Mouse (Mus musculus): ENCODE data around the gene Arl16. TPM values are rescaled to one million over a fixed set of nuclear protein-coding genes. Genes with fewer than 3 reads are reported as not detected.

The Arl16 gene
- polyA plus RNA-seq, 1 experiment from 2014 or later = 26.7 TPM

DNA sequence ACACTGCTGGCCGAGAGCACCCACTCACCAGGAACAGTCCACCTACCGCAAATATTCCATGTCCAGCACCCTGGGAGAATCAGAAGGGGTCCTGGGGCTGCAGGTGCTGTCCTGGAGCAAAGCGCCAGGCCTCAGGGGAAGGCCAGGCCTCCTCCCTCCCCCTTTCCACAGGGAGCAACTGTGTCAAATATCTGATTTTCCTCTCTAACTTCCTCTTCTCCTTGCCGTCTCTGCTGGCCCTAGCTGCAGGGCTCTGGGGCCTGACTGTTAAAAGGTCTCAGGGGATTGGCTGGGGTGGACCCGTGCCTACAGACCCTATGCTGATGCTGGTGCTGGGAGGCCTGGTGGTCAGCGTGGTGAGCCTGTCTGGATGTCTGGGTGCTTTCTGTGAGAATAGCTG is 23.3 kb downstream of the Arl16 start:
- WGBS = 68% methylated on average over 6 of the region's 6 CpGs
- Histone ChIP-seq H3K9ac (no peak overlapping the region), H3K4me1 (replicated peaks) (no peaks in the 10 kb centered on the region; the same call in 1 of the 2 replicates)

DNA sequence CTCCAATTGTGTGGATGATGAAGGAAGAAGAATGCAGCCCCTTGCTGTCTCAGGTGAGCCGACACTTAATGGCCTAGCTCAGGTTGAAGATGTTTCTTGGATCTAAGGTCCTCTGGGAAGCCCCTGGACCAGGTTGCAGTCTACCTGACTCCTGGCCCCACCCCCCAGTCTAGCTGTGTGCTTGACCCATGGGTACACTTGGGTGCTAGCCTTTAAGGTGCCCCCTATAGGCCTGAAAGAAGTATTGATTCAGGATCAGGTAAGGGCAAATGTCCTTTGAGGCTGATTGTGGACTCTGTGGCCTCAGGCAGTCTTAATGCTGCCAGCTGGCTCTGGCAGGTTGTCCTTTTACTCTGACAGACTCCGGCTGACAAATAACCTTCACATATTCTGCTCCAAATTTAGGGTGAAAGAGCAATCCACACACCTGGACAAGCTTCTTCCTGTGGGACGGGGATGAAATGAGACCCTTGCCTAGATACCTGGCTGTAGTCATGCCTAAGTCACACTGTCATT is 24.6 kb downstream of the Arl16 start:
- Histone ChIP-seq H3K4me2 (no peak overlapping the region), H3K27me3 (no peaks in the 10 kb centered on the region), H3K9me3 (replicated peaks) (no peaks in the 10 kb centered on the region), H3K4me3 (no peak overlapping the region), H3K36me3 (no peaks in the 10 kb centered on the region), H3K4me1 (replicated peaks) (no peaks in the 10 kb centered on the region; the same call in 1 of the 2 replicates), H3K9ac (no peak overlapping the region), H3K27ac (no peak overlapping the region)
- WGBS = 90% methylated on average over 3 of the region's 3 CpGs
- ATAC-seq (replicated peaks; ENCODE audit: insufficient number of reproducible peaks, insufficient read depth, low FRiP score, low read depth) = no peak

More for the DNA sequence above, 23.3 kb downstream of the Arl16 start:
- Histone ChIP-seq H3K4me2 (no peak overlapping the region), H3K9me3 (replicated peaks) (no peaks in the 10 kb centered on the region), H3K4me3 (no peak overlapping the region), H3K27me3 (no peaks in the 10 kb centered on the region), H3K36me3 (no peaks in the 10 kb centered on the region), H3K27ac (no peak overlapping the region)
- ATAC-seq (replicated peaks; ENCODE audit: insufficient number of reproducible peaks, insufficient read depth, low FRiP score, low read depth) = no peak

DNA sequence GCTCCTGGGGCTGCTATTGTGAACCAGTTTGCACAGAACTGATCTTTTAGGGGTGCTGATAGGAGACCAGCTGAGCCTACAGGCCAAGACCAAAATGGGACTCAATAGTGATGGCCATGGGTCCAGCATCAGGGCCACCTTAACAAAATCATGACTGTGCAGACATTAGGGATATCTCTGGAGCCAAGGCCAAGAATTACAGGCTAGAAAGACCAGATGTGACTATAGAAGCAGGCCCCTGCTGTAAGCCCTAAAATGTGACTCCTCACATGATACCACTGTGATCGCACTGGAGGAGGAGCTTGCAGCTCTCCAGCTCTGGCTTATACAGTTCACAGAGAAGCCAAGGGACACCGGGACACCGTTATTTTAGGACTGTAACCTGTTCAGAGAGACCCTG is 25.1 kb downstream of the Arl16 start, which contains the start of gene Tspan10:
Gene Tspan10, plus strand, starts transcription at position 301 of the 400 bp plus-strand sequence.
- ATAC-seq (replicated peaks; ENCODE audit: insufficient number of reproducible peaks, insufficient read depth, low FRiP score, low read depth) = no peak
- Histone ChIP-seq H3K4me3 (no peak within 1 kb of the TSS), H3K4me2 (no peak within 1 kb of the TSS), H3K4me1 (replicated peaks) (no peaks in the 10 kb centered on the region; the same call in 1 of the 2 replicates), H3K9ac (no peak within 1 kb of the TSS), H3K27me3 (no peaks in the 10 kb centered on the region), H3K9me3 (replicated peaks) (no peaks in the 10 kb centered on the region), H3K27ac (no peak within 1 kb of the TSS), H3K36me3 (no peaks in the 10 kb centered on the region)
- 83% methylated on average over 3 of the region's 3 CpGs for WGBS

DNA sequence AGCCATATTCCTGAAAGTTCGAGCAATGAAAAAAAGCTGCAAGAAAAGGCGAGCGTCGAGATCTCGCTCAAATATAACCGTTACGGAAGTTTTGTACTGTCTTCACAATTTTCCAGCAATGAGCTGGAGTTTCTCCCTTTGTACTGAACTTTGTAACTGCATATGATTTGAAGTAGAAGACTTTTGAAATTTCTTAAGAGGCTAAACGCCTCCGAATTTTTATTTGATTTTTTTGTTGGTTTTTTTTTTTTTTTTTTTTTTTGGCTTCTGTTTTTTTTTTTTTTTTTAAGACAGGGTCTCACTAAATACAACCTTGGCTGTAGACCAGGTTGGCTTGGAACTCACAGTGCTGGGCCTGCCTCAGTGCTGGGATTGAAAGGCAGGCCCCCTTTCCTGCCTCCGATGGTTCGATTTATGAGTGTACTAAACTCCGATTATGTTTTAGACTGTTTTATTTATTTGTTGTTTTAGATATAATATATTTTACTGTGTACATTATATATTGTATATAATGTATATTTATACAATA is 29.5 kb downstream of the Arl16 start:
- Histone ChIP-seq H3K4me1 (replicated peaks) (peaks cover 12% of the 10 kb centered on the region), H3K9me3 (replicated peaks) (no peaks in the 10 kb centered on the region), H3K36me3 (peaks cover 20% of the 10 kb centered on the region), H3K4me2 (peak overlapping the region; percentile 81), H3K27me3 (no peaks in the 10 kb centered on the region), H3K9ac (peak overlapping the region; percentile 93), H3K4me3 (peak overlapping the region; percentile 79), H3K27ac (peak overlapping the region; percentile 70)
- ATAC-seq (replicated peaks; ENCODE audit: insufficient number of reproducible peaks, insufficient read depth, low FRiP score, low read depth) = no peak
- 23% methylated on average over 12 of the region's 12 CpGs for WGBS

DNA sequence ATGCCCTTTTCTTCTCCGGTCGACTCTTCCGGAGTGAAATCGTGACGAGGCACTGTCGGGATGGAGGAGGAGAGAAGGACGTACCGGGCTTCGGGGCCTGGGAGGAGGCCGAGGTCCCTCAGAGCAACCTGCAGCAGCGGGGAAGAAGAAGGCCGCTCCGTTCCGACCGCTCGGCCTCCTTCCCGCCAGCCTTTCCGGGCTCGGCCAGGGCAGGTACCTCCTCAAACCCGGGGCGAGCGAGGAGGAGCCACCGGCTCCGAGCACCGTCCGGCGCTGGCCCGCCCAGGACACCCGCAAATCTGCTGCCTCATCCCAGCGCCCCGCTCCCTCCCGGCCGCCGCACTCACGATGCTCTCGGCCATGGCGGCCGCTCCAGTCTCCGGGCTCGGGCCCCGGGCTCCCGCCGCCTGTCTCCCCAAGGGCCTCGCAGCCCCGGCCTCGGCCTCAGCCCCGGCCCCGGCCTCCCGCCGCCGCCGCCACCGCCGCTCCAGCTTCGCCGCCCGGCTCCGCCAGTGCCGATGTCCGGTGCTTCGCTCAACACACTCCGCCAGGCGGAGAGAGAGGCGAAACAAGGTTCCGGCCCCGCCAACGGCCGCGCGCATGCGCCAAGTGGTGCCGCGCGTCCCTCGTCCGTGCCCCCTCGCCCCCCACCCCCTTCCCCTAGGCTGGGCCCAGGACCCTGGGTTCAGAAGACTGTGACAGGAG is 30.1 kb downstream of the Arl16 start, which contains the start of gene Nploc4:
Gene Nploc4, minus strand, starts transcription at position 557 of the 705 bp plus-strand sequence.
- under 1% methylated on average over 69 of the region's 77 CpGs for WGBS
- H3K9me3 ChIP-seq (replicated peaks) = no peaks in the 10 kb centered on the region
- H3K9ac ChIP-seq = peak within 1 kb of the TSS; percentile 93
- peak within 1 kb of the TSS; percentile 70 for H3K27ac ChIP-seq
- peaks cover 12% of the 10 kb centered on the region for H3K4me1 ChIP-seq (replicated peaks)
- peak within 1 kb of the TSS; percentile 81 for H3K4me2 ChIP-seq
- H3K36me3 ChIP-seq = peaks cover 26% of the 10 kb centered on the region
- no peaks in the 10 kb centered on the region for H3K27me3 ChIP-seq
- peak within 1 kb of the TSS; percentile 79 for H3K4me3 ChIP-seq
- peak; percentile 87 for ATAC-seq (replicated peaks; ENCODE audit: insufficient number of reproducible peaks, insufficient read depth, low FRiP score, low read depth)

DNA sequence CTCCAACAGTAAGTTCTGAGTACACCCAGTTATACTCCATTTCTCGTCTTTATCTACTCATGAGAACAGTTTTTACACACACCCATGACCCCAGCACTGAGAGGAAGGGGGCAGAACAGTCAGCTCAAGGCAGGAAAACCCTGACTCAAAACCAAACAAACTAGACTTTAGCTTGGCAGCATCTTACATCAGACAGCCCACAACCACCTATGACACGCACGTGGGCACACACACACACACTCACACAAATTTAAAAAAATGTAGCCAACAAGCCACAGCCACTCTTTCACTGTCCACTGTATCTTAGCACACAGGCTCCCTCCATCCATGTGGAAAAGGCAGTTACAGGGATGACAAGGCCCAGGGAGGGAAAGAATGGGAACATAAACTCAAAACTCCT is 40.7 kb downstream of the Arl16 start:
- Histone ChIP-seq H3K27me3 (no peaks in the 10 kb centered on the region), H3K4me1 (replicated peaks) (peaks cover 11% of the 10 kb centered on the region), H3K9ac (no peak overlapping the region), H3K9me3 (replicated peaks) (no peaks in the 10 kb centered on the region), H3K4me2 (no peak overlapping the region), H3K36me3 (peaks cover 61% of the 10 kb centered on the region), H3K27ac (no peak overlapping the region), H3K4me3 (no peak overlapping the region)
- WGBS = 89% methylated on average over 3 of the region's 3 CpGs
- ATAC-seq (replicated peaks; ENCODE audit: insufficient number of reproducible peaks, insufficient read depth, low FRiP score, low read depth) = no peak

DNA sequence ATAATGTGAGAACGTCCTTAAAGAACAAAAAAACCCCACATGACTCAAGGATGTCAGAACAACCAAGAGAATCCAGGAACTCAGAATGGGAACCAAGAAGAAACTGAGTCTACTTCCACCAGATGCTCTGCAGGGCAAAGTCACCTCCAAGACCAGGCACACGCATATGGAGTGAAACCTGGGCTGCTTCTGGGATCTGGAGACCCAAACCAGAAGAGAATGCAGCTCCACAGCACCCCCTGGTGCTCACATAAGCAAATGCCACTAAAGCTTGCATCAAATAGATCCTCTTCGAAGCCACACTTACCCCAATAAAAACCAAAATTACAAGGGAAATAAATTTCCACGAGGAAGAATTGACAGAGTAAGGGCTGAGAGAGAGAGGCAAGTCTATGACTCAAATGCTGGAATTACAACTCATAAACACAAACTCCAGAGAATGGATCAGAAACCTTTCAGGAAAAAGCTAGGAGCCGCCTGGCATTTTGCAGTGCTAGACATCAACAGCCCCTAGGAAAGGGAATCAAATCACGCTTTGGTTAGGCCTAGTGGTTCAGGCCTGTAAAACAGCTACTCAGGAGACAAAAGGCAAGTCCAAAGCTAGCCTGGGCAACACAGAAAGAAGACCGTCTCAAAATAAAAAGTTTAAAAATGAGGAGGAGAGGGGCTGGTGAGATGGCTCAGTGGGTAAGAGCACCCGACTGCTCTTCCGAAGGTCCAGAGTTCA is 43.7 kb downstream of the Arl16 start:
- no peak for ATAC-seq (replicated peaks; ENCODE audit: insufficient number of reproducible peaks, insufficient read depth, low FRiP score, low read depth)
- Histone ChIP-seq H3K9me3 (replicated peaks) (no peaks in the 10 kb centered on the region), H3K4me2 (no peak overlapping the region), H3K4me1 (replicated peaks) (peaks cover 11% of the 10 kb centered on the region), H3K9ac (no peak overlapping the region), H3K36me3 (peaks cover 65% of the 10 kb centered on the region), H3K4me3 (no peak overlapping the region), H3K27ac (peak overlapping the region; percentile 19; the same call in 1 of the 2 replicates), H3K27me3 (no peaks in the 10 kb centered on the region)
- WGBS = 64% methylated on average over 9 of the region's 9 CpGs

DNA sequence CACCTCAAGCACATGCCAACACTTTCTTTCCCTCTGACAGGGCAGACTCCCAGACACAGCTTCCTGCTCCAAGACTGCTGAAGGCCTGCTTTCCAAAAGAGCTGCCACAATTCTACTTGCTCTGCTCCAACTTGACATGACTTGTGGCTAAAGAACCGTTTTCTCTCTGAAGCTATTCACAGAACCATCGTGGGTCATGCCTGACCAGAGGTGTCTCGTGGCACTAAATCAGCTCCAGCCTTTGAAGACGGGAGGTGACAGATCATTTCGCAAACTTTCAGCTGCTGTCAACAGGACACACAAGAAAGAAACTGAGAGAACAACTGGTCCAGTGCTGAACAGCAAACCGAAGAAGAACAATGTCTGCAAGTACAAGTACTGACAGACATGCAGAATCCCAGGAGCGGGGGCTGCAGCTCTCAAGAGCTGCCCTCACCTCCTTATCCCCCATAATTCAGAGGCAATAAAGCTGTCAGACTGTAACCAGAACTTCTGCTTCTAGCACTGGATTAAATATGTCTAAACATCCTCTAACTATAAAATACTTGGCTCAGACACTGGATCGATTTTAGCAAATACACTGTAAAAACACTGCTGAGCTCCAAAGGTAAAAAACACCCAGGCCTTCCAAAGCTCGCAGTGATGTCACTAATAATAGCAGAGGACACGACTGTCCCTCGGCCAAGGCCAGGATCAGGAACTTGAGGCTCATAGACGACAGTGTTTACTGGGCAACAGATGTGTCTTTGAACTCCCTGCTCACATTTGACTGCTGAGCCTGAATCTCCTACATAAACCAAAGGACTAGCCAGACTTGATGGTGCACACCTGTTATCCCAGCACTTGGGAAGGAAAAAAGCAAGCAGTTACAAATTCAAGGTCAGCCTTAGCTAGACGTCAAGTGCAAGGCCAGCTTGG is 44.5 kb downstream of the Arl16 start:
- Histone ChIP-seq H3K4me2 (no peak overlapping the region), H3K9me3 (replicated peaks) (no peaks in the 10 kb centered on the region), H3K27me3 (no peaks in the 10 kb centered on the region), H3K4me3 (no peak overlapping the region), H3K4me1 (replicated peaks) (peaks cover 11% of the 10 kb centered on the region), H3K27ac (peak overlapping the region; percentile 19; the same call in 1 of the 2 replicates), H3K9ac (no peak overlapping the region), H3K36me3 (peaks cover 66% of the 10 kb centered on the region)
- 66% methylated on average over 13 of the region's 13 CpGs for WGBS
- no peak for ATAC-seq (replicated peaks; ENCODE audit: insufficient number of reproducible peaks, insufficient read depth, low FRiP score, low read depth)

DNA sequence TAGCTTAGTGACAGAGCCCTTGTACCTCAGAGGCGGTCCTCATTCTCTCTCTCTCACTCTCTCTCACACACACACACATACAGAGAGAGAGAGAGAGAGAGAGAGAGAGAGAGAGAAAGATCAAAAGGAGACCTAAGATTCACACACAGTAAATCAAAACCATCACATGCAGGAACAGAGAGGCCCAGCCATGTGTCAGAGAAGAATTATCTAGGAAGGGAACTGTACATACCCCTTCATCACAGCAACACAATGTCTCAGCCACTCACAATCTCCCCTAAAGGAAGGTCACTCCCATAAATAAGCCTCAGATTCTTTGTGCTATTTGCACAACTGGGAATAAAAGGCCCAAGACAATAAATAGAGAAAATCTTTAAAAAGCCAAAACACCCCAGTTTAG is 48.8 kb downstream of the Arl16 start:
- Histone ChIP-seq H3K4me1 (replicated peaks) (peaks cover 10% of the 10 kb centered on the region), H3K27ac (no peak overlapping the region), H3K4me2 (no peak overlapping the region), H3K27me3 (no peaks in the 10 kb centered on the region), H3K9me3 (replicated peaks) (no peaks in the 10 kb centered on the region), H3K9ac (no peak overlapping the region), H3K36me3 (peaks cover 70% of the 10 kb centered on the region), H3K4me3 (no peak overlapping the region)
- ATAC-seq (replicated peaks; ENCODE audit: insufficient number of reproducible peaks, insufficient read depth, low FRiP score, low read depth) = no peak
- 79% methylated on average over 1 of the region's 1 CpGs for WGBS

DNA sequence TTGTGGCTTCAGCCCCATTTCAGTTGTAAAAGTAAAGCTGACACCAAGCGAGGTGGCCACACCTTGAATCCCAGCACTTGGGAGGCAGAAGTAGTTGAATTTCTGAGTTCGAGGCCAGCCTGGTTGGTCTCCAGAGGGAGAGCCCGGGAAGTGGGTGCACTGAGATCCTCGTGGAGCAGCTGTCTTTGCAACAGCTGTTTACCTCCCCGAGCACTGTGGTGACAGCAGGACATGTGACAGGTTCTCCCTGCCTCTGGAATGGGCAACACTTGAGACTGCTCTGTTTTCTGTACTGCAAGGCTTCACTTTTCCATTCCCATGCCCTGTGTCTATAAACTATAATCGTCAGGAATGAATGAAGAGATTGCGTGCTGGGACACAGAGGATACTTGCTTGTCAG is 49.6 kb downstream of the Arl16 start:
- Histone ChIP-seq H3K27me3 (no peaks in the 10 kb centered on the region), H3K4me3 (no peak overlapping the region), H3K9ac (no peak overlapping the region), H3K36me3 (peaks cover 78% of the 10 kb centered on the region), H3K4me1 (replicated peaks) (peaks cover 5% of the 10 kb centered on the region; the same call in 1 of the 2 replicates), H3K9me3 (replicated peaks) (no peaks in the 10 kb centered on the region), H3K27ac (0 out of 2 replicates have a peak overlapping the region, but pooled peaks have one; percentile 12), H3K4me2 (no peak overlapping the region)
- no peak for ATAC-seq (replicated peaks; ENCODE audit: insufficient number of reproducible peaks, insufficient read depth, low FRiP score, low read depth)
- 71% methylated on average over 7 of the region's 7 CpGs for WGBS

Data from heart, embryonic 15.5 days (tissue).